Mouse (Mus musculus) yolk sac, embryonic 10.5 days (tissue): ENCODE results near the gene Tekt1.
"Not testable (repeated sequence)": the region's sequence is repeated elsewhere in the genome, so short reads cannot be mapped to it uniquely, and the experiment has no call there.

ENCODE experiments used
- DNase-seq: peaks from one replicate; pipeline ENCODE4 v3.0.0-alpha.2; 2017; ENCODE audit warnings: low spot score

The Tekt1 gene

GRCm38 (mm10) chr11:72389407-72390142, 27.3 kb upstream of the Tekt1 start:
- no peak for DNase-seq

DNA sequence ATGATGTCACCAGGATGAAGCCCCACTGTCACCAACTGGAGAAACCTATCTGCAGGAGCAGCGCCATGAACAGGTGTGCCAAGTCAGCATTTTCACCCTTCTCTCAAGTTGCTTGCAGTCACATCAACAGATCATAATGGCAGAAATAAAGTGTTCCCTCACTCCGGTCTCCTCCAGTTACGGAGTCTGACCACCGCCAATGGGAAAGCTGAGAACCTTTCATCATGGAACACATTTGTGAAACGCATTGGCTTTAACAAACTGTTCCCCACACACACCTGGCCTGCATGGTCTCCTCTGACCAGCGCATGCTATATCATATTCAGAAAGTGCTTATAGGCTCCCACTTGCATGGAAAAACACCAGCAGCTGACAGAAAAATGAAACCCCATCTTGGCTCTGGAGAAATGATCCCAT, 25.9 kb upstream of the Tekt1 start:
- DNase-seq, result no peak

GRCm38 (mm10) chr11:72379351-72379750, 17.1 kb upstream of the Tekt1 start:
- no peak for DNase-seq

DNA sequence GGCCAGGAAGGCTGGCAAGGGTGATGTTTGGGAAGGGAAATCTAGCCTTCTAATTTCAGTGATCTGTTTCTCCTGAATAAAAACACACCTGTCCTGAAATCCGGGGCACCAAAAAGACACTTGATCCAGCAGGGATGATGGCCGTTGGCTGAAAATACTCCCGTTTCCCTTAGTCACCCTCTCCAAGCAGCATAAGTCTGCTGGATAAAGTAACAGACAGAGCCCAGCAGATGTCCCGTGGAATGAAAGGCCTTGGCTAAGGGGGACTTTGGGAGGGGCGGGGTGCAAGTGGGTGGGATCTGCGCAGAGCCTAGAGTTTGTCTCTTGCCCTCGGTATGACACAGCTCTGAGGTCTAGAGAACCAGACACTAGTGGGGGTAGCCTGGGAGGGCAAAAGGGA, 16.0 kb upstream of the Tekt1 start:
- no peak for DNase-seq

- DNase-seq, result no peak
These were observed 14.3 kb upstream of the Tekt1 start for GRCm38 (mm10) chr11:72376562-72376961.

- DNase-seq, result no peak
These were observed 7.8 kb upstream of the Tekt1 start for GRCm38 (mm10) chr11:72369904-72370672.

GRCm38 (mm10) chr11:72367934-72368674, 5.9 kb upstream of the Tekt1 start:
- DNase-seq, result no peak

DNA sequence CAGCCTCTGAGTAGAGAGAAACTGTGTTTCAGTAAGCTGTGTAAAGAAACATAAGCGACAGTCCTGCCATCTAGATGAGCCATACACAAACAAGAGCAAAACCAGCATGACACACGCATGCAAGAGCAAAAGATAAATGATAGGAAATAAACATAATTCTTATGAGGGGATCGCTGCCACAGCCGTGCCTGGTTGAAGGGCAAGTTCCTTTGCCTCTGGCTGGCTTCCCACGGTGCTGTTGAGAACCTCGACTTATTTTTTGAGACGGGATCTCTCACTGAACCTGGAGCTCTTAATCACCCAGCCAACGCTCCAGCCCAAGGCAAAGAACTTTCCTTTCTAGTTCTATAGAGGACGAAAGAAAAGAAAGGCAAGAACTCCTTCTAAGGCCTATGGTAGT, 3.9 kb upstream of the Tekt1 start:
- no peak for DNase-seq

- no peak for DNase-seq
These were observed 2.3 kb upstream of the Tekt1 start for GRCm38 (mm10) chr11:72364526-72364925.

- no peak for DNase-seq
These were observed 1.4 kb upstream of the Tekt1 start for GRCm38 (mm10) chr11:72363523-72364240.

DNA sequence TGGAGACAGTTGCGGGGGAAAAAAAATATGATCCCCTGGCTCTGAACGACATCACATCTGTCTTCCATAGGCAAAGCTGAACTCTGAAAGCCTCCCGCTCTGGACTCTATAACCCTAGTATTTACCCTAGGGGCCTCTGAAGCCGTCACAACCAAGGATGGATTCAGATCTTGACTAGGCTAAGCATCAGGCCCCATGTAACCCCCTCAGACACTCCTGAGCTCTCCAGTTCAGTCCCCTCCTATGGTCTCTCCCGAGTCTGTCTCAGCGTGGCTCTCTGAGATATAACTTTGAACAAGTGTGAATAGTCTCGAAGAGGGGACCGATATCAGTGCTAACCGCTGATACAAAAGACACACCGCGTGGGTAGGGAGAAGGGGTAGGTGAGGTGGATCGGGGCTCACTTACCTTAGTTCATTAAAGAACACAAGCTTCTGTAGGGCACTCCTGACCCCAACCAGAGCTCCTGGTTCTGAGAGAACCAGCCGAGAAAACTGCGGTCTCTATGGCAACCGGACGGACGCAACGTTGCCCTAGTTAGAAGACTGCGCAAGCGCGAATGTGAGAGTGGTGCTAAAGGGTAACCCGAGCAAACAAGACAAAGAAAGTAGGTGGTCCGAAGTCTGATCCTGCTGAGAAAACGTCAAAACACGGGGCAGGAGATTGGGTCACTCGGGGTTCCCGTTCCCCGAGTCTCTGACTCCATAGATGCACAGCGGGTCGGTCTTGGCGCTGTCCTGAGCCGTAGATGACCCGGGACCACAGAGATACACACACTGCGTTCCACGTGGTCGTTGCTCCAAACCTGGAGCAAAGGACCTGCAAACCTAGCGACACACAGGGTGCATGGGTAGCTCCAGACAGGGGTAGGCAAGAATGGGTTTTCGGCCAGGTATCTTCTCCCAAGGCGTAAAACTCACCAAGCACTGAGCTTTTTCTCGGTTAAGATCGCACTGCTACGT, 576 bp downstream of the Tekt1 start:
- peak; percentile 77 for DNase-seq

GRCm38 (mm10) chr11:72354971-72355728, 7.1 kb downstream of the Tekt1 start:
- DNase-seq, result peak; percentile 50

DNA sequence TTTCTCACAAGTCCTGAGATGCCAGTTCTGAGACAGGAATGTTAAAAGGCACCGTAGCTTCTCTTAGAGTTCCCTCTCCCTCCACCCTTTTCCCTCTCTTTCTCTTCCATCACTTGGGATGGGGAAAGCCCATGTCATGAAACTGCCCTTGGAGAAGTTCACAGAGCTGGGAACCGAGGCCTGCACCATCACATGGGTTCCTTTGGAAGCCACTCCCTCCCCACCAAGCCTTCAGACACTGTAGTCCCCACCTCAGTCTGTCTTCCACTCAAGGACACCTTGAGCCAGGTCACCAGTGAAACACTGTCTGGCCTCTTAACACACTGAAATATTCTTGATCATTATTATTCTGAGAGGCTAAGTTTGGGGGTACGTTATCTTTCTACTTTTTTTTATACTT, 9.1 kb downstream of the Tekt1 start:
- no peak for DNase-seq

DNA sequence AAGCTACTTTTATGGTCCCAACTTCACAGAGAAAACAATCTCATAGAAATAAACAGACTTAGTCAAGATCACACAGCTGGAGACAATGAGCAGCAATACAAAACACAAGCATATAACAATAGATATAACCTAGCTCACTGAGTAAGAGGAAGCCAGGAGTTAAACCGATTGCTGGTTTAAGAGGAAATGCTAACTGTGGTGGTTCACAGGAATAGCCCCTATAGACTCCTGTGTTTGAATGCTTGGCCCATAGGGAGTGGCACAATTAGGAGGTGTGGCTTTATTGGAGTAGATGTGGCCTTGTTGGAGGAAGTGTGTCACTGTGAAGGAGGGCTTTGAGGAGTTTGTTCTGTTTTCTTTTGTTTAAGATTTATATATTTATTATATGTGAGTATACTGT, 10.0 kb downstream of the Tekt1 start:
- no peak for DNase-seq

- DNase-seq, result peak; percentile 74
These were observed 12.6 kb downstream of the Tekt1 start for GRCm38 (mm10) chr11:72349652-72350051.

- DNase-seq, result peak; percentile 86
These were observed 13.2 kb downstream of the Tekt1 start for GRCm38 (mm10) chr11:72349016-72349415.

- no peak for DNase-seq
These were observed 13.7 kb downstream of the Tekt1 start for GRCm38 (mm10) chr11:72348563-72348962.

- DNase-seq, result no peak
These were observed 17.8 kb downstream of the Tekt1 start for GRCm38 (mm10) chr11:72344486-72344885.

- peak; percentile 59 for DNase-seq
These were observed 18.3 kb downstream of the Tekt1 start for GRCm38 (mm10) chr11:72343904-72344303.

- DNase-seq, result not testable (repeated sequence)
These were observed 19.0 kb downstream of the Tekt1 start for GRCm38 (mm10) chr11:72343238-72343625.
